Mouse (Mus musculus) forebrain, postnatal 0 days (tissue): ENCODE measurements around the gene Hdgfl3. TPM values are rescaled to one million over a fixed set of nuclear protein-coding genes. Genes with fewer than 3 reads are reported as not detected.

ENCODE experiments used
- ATAC-seq: fragments of 200-750 bp; cut with Nextera tagmentation; 2 replicates; pipeline ENCODE4 v1.8.0; 2017; ENCODE audit warnings: mild to moderate bottlenecking, moderate library complexity
- DNase-seq: peaks from one replicate; pipeline ENCODE4 v3.0.0-alpha.2; 2015
- H3K27ac ChIP-seq: fragments of 300-500 bp; sonication (generic); 2 replicates; pipeline ENCODE4 v1.5.1; 2014; ENCODE audit warnings: low read depth, mild to moderate bottlenecking, antibody characterized with exemption, low read length, moderate library complexity, mixed read lengths
- H3K27me3 ChIP-seq: fragments of 300-500 bp; sonication (generic); 2 replicates; pipeline ENCODE4 v1.6.1; 2014; ENCODE audit warnings: mild to moderate bottlenecking, low read length, mixed read lengths; ENCODE audit not compliant: insufficient read depth
- H3K36me3 ChIP-seq: fragments of 300-500 bp; sonication (generic); 2 replicates; pipeline ENCODE4 v1.6.1; 2014; ENCODE audit warnings: mild to moderate bottlenecking, moderate library complexity; ENCODE audit not compliant: insufficient read depth
- H3K4me1 ChIP-seq: fragments of 300-500 bp; sonication (generic); 2 replicates; pipeline ENCODE4 v1.6.1; 2014; ENCODE audit warnings: antibody characterized with exemption; ENCODE audit not compliant: insufficient read depth
- H3K4me2 ChIP-seq: fragments of 300-500 bp; sonication (generic); 2 replicates; pipeline ENCODE4 v1.6.1; 2014; ENCODE audit warnings: low read depth, mild to moderate bottlenecking, moderate library complexity
- H3K4me3 ChIP-seq: fragments of 300-500 bp; sonication (generic); 2 replicates; pipeline ENCODE4 v1.5.1; 2014; ENCODE audit warnings: low read depth, low read length, mixed read lengths
- H3K9ac ChIP-seq: fragments of 300-500 bp; sonication (generic); 2 replicates; pipeline ENCODE4 v1.6.1; 2014; ENCODE audit warnings: mild to moderate bottlenecking
- H3K9me3 ChIP-seq: fragments of 300-500 bp; sonication (generic); 2 replicates; pipeline ENCODE4 v1.6.1; 2016; ENCODE audit warnings: low read length
- CTCF ChIP-seq: sonication (generic); IDR thresholded peaks from 2 replicates; pipeline ENCODE4 v1.5.1; 2016; ENCODE audit warnings: antibody characterized with exemption, control low read depth, low read depth
- WGBS: fragments of 180-500 bp; shearing (Covaris S2); extraction: QIAGEN DNeasy Blood & Tissue Kit; methylation state at CpG from one replicate; pipeline ENCODE4 v1.1.7; 2014; 5-methylcytosine and 5-hydroxymethylcytosine counted together
- polyA plus RNA-seq: library from polyadenylated mRNA; unstranded; fragments of >200 nt; fragmentation: Nextera tagmentation; extraction: Ambion mirVana; gene quantifications from 2 replicates; pipeline ENCODE4 v1.2.1, GENCODE M21; 2015
- total RNA-seq: library from RNA; depleted of rRNA; stranded (reverse); fragments of >200 nt; gene quantifications from 2 replicates; pipeline ENCODE4 v1.2.3, GENCODE M21; 2014

Hdgfl3 gene
- total and polyA plus RNA-seq, 2 experiments from 2014 or later, result 62.5 to 191 TPM

- Histone ChIP-seq H3K4me2 (peak within 1 kb of the TSS; percentile 99), H3K9ac (peak within 1 kb of the TSS; percentile 72), H3K4me1 (no peaks in the 10 kb centered on the region), H3K9me3 (no peaks in the 10 kb centered on the region), H3K27ac (no peak within 1 kb of the TSS; the same call in 1 of the 2 replicates), H3K4me3 (peak within 1 kb of the TSS; percentile 63), H3K36me3 (no peaks in the 10 kb centered on the region), H3K27me3 (no peaks in the 10 kb centered on the region; the same call in 1 of the 2 replicates)
- WGBS, result 2% methylated on average over 64 of the region's 64 CpGs
- ATAC-seq (peak; percentile 83), DNase-seq (peak; percentile 46)
- TF ChIP-seq CTCF, result no peak
Measured at GRCm38 (mm10) chr7:81858968-81859721, 75.1 kb downstream of the Hdgfl3 start, which contains the start of gene Tm6sf1. Gene Tm6sf1, plus strand, starts transcription at chr7:81859001.

GRCm38 (mm10) chr7:81858236-81858635, 76.0 kb downstream of the Hdgfl3 start:
- H3K4me2 ChIP-seq, result peak overlapping the region; percentile 99
- no peak for TF ChIP-seq CTCF
- DNase-seq, result no peak
- H3K9ac ChIP-seq, result no peak overlapping the region
- H3K9me3 ChIP-seq, result no peaks in the 10 kb centered on the region
- H3K27ac ChIP-seq, result no peak overlapping the region
- H3K4me1 ChIP-seq, result no peaks in the 10 kb centered on the region
- no peaks in the 10 kb centered on the region for H3K36me3 ChIP-seq
- no peaks in the 10 kb centered on the region; the same call in 1 of the 2 replicates for H3K27me3 ChIP-seq
- 9% methylated on average over 9 of the region's 9 CpGs for WGBS
- H3K4me3 ChIP-seq, result peak overlapping the region; percentile 63
- ATAC-seq, result no peak

- DNase-seq (no peak), ATAC-seq (no peak)
- Histone ChIP-seq H3K4me3 (no peak overlapping the region), H3K9ac (no peak overlapping the region), H3K4me2 (no peak overlapping the region), H3K4me1 (no peaks in the 10 kb centered on the region), H3K9me3 (no peaks in the 10 kb centered on the region), H3K27me3 (no peaks in the 10 kb centered on the region; the same call in 1 of the 2 replicates), H3K27ac (no peak overlapping the region), H3K36me3 (no peaks in the 10 kb centered on the region)
- no peak for TF ChIP-seq CTCF
- 84% methylated on average over 4 of the region's 4 CpGs for WGBS
Measured at GRCm38 (mm10) chr7:81856221-81856620, 78.1 kb downstream of the Hdgfl3 start.

- Histone ChIP-seq H3K9ac (no peak within 1 kb of the TSS), H3K4me3 (no peak within 1 kb of the TSS), H3K27ac (no peak within 1 kb of the TSS), H3K4me1 (no peaks in the 10 kb centered on the region), H3K9me3 (no peaks in the 10 kb centered on the region), H3K36me3 (no peaks in the 10 kb centered on the region), H3K4me2 (no peak within 1 kb of the TSS), H3K27me3 (no peaks in the 10 kb centered on the region; the same call in 1 of the 2 replicates)
- ATAC-seq (no peak), DNase-seq (no peak)
- no peak for TF ChIP-seq CTCF
- 82% methylated on average over 1 of the region's 1 CpGs for WGBS
Measured at GRCm38 (mm10) chr7:81855694-81856093, 78.6 kb downstream of the Hdgfl3 start, which contains the start of gene Gm10160. Gene Gm10160, minus strand, starts transcription at chr7:81855794.

GRCm38 (mm10) chr7:81854568-81855307, 79.5 kb downstream of the Hdgfl3 start:
- no peak overlapping the region for H3K9ac ChIP-seq
- no peaks in the 10 kb centered on the region for H3K36me3 ChIP-seq
- no peak overlapping the region for H3K4me2 ChIP-seq
- no peaks in the 10 kb centered on the region for H3K9me3 ChIP-seq
- H3K27me3 ChIP-seq, result no peaks in the 10 kb centered on the region; the same call in 1 of the 2 replicates
- ATAC-seq (no peak), DNase-seq (no peak)
- H3K27ac ChIP-seq, result no peak overlapping the region
- no peak for TF ChIP-seq CTCF
- H3K4me3 ChIP-seq, result no peak overlapping the region
- WGBS, result 43% methylated on average over 8 of the region's 8 CpGs
- H3K4me1 ChIP-seq, result no peaks in the 10 kb centered on the region

GRCm38 (mm10) chr7:81851706-81852105, 82.6 kb downstream of the Hdgfl3 start:
- Histone ChIP-seq H3K36me3 (no peaks in the 10 kb centered on the region), H3K4me1 (no peaks in the 10 kb centered on the region), H3K27ac (no peak overlapping the region), H3K4me2 (no peak overlapping the region), H3K27me3 (no peaks in the 10 kb centered on the region; the same call in 1 of the 2 replicates), H3K4me3 (no peak overlapping the region), H3K9ac (no peak overlapping the region), H3K9me3 (no peaks in the 10 kb centered on the region)
- WGBS, result 92% methylated on average over 3 of the region's 3 CpGs
- no peak for ATAC-seq
- no peak for DNase-seq
- no peak for TF ChIP-seq CTCF

- Histone ChIP-seq H3K27me3 (no peaks in the 10 kb centered on the region), H3K4me3 (no peak overlapping the region), H3K27ac (no peak overlapping the region), H3K4me1 (no peaks in the 10 kb centered on the region), H3K36me3 (no peaks in the 10 kb centered on the region), H3K4me2 (no peak overlapping the region), H3K9me3 (no peaks in the 10 kb centered on the region), H3K9ac (no peak overlapping the region)
- TF ChIP-seq CTCF, result no peak
- 89% methylated on average over 6 of the region's 6 CpGs for WGBS
- ATAC-seq, result no peak
- no peak for DNase-seq
Measured at GRCm38 (mm10) chr7:81850171-81850570, 84.1 kb downstream of the Hdgfl3 start.
